Mouse (Mus musculus) erythroblast, adult 5-6 weeks (primary cell): ENCODE results near the gene Ch25h. TPM values are rescaled to one million over a fixed set of nuclear protein-coding genes. Genes with fewer than 3 reads are reported as not detected.

Experiments
- ATAC-seq: replicated peaks from 2 replicates; pipeline ENCODE4 v1.8.0; 2016; ENCODE audit warnings: moderate number of reproducible peaks, mild to moderate bottlenecking, moderate TSS enrichment, inconsistent platforms; ENCODE audit not compliant: poor library complexity, low FRiP score, severe bottlenecking
- total RNA-seq, 2 experiments: library from RNA; stranded (forward) in 1 of 2; stranded (reverse) in 1 of 2; fragments of 150-400 nt in 1 of 2; fragments of 200-764, 138-1000 nt in 1 of 2; gene quantifications; 2 replicates each; pipeline versions ENCODE4 v1.2.3 to v1.2.4; 2015 to 2017; ENCODE audit warnings: low replicate concordance in 2 of 2

The Ch25h gene
- not detected in 2 replicates for total RNA-seq (2015; ENCODE audit: low replicate concordance)
- not detected in 2 replicates for total RNA-seq (2017; ENCODE audit: low replicate concordance)

DNA sequence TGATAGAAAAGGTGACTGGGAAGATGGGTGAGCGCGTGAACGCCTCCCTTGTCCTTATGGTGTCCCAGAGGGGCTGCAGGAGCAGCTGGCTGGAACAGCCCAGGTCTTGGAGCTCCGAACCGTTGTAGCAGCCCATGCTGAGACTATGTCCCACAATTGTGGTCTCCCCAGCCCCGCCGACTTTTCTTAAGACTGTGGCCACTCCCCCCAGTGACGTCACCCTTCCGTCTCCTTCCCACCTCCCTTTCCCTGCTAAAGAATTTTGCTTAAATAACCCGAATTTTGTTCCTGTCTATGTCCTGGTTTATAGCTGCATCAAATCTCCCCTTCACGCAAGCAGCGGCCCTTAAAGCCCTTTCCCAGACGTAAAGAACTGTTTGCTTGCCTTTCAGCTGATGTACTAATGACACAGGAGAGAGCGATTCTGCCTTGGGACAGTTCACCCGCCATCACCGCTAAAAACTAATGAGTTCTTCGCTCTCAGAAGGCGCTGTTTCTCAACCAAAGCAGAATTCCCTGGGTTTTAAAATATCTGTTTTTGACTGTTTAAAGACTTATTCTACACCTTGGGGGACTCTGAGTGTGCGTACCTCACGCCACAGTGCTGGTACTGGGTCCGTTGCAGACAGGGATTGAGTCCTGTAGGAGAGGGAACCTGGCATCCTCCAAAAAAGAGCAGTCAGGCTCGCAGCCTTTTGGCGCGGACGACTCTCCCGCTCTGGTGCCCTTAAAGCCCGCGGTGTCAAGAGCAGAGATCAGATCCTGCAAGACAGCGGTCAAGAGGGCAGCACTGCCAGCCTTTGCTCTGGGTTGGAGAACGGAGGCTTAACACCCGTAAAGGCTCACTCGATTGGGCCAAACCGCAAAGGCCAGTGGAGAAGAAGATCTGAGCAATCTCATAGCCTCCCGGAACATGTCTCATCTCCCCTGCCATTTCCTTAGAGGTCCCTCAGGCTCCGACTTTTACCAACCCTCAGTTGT, at the start of gene Ch25h:
Ch25h (minus strand) TSS at position 174 of the 981 bp plus-strand sequence.
- no peak for ATAC-seq

DNA sequence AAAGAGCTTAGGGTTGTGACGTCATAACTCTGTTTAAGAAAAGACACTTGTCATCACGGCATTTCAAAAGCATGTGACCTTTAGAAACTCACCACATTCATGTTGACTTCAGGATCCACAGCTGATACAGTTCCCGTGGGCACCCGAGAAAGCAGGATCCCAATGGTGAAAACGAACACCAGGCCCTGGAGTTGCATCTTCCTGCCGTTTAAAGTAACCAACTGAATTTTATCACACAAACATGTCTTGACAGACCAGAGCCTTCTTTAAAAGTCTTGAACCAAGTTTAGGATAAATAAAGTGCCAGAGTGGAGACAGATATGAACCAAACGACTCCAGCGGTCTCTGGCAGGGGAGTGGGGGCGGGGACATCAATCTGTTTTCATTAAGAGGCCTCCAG, 49.7 kb upstream of the Ch25h start:
- no peak for ATAC-seq

DNA sequence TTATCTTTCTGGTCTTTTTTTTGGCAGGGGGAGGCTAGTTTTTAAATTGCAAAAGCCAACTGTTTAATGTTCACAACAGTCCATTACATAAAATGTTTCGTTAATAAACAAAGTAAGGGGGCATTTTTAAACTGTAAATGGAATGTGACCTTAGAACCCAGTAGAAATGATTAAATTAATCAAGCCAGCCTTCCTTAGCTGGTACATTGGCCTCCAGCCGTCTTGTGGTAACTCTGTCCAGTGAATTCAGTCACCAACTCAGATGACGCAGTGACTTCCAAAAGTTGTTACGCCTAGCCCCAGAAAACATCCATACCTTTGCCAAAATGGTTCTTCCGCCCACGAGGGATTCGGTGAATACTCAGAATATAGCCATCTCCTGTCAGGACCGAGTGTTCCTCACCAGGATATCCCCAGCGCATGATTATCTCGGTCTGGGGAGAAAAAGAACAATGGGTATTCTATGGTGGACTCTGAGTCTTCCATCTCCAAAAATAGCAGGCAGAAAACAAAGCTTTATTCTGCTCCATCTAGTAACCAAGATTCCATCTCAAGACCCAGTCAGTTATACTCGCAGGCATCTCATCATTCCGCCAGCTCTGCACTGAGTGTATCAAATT, 48.3 kb upstream of the Ch25h start:
- ATAC-seq, result no peak

DNA sequence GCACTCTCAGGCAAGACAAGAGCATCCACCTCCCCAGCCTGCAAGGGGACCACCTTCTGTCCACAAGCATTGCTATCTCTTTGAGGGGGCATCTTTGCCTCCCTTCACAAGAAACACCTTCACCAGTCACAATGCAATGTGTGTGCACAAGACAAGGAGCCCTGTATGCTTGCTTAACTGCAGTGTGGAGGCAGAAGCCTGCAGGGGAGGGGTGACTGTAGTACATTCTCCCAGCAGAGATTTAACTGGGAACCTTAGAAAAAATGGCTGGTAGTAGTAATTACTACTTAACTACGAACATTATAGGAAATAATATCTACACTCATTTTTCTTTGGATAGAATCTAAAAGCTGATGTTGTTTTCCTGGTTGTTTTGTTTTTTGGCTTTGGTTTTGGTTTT, 47.0 kb upstream of the Ch25h start:
- no peak for ATAC-seq

DNA sequence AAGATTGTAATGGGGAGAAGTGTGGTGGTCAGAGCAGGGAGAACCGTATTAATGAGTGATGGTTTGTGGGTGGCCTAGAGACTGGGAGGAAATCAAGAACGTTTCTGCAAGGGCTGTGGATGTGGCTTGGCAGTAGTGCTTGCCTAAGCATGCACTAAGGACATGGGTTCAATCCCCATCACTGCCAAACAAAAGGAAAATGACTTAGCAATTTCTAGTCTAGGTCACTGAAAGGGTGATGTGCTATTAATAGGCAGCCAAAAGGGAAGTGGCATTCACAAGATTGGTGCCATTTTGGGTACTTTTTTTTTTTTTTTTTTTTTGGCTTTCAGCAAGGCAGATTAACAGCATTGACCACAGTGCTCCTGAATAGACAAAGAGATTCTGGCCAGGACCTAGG, 46.4 kb upstream of the Ch25h start:
- no peak for ATAC-seq

DNA sequence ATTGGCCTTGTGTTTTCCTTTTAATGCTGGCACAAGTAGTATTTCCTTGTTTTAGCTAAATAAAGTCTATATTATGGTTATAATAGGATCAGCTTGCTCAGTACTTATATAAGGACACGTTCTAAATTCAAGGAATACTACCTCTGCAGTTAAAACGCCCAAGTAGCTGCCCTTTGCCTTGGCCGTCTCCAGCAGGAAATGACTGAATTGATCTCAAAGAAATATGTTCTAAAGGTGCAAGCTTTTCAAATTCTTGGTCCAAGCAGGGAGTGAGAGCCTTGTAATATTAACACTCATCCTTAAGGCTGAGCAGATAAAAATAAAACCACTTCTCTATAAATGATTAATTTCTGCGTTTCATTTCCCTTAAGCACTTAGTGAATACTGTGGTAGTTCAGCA, 45.1 kb upstream of the Ch25h start:
- no peak for ATAC-seq

DNA sequence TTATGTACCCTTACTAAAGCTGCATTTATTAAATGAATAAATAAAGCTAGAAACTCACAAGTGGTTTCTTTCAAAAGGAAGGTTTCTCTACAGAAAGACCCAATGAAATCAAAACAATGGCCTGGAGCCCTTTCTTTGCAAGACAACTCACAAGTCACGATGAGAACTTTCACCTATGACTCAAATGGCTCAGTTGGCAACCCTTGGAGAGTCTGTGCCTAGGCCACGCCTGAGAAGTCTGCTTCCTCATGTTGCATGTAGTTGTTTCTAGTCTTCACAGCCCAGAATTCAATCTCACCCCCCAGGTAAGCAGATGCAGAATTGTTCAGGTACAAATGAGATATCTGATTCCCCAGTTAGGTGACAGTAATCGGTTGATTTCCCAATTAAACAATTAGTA, 44.7 kb upstream of the Ch25h start:
- no peak for ATAC-seq

DNA sequence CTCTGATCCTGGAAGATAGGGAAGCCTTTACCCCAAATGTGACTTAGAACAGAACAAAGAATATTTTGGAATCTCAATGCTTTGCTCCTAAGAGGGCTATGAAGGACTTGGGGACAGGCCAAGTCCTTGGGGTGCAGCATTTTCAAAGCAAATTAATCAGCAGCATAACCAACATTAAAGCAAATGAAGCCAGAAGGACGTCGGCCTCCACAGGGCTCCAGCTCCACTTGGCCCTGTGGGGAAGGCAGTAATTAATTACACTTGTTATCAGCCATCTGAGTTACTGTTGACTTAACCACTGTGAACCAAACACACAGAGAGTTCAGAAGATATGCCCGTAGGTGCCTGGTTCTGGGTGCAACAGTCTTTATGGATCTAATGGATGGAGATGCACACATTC, 43.8 kb upstream of the Ch25h start:
- ATAC-seq, result no peak

DNA sequence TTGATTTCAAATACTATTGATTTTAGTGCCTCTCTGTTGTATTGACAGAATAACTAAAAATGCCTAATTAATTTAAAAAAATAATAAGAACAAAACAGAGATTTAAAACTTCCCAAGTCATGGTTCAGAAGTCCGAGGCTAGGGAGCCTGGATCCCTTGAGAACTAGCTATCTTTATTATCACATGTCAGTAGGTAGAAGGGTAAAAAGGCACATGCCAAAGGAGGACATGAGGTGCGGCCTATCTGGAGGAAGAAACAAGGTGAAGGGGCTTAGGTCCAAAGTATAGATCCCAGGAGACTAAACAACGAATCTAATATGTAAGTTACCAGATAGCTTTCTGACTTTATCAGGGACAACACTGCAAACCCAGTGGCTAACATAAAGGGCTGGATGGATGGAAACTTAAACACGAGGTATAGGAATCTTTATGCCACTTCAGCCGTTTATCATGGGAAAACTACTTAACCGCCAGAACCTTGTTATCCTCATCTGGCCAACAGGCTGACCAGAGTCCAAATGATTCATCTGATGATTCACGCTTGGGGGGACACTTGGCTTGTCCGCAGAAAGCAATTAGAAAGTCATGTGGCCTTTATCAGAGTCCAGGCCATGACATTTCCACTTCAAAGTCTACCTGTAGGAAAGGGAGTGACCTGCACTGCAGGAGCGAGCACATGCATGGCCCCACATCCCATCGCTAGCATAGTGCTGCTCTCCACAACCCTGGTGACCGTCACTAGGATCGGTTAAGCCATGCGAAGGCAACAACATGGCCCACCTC, 43.0 kb upstream of the Ch25h start:
- no peak for ATAC-seq

DNA sequence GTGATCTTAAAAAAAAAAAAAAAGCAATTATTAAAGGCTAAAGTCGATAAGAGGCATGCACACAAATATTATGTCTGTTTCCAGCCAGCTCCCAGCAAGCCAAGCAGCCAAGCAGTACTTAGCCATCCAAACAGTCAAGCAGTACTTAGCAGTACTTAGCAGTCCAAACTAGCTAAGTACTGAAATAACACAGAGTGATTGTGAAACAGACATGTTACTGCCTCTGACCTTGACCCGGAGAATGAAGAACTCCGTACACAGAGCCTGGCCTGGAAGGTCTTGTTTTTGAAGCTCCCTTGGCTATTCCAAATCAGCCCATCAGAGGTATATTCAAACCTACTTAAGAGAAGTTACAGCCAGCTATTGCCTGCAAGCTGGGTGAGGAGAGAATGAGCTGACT, 42.2 kb upstream of the Ch25h start:
- ATAC-seq, result no peak

DNA sequence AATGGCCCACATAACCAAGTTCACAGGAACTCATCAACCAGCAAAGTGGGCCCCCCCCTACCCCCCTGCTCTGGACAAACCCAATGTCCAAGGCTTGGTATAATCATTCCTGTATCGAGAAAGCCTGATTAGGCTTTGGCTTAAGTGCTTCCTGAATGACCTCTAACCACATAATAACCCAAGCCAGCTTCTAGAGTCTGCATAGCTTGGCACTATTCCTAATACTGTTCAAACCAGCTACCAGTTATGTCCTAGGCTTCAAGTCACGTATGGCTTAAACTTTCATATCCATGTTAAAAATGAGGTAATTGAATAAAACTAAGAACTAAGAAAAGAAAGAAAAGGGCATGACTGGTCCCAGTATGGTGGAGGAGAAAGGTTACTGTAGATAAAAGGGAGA, 41.4 kb upstream of the Ch25h start:
- no peak for ATAC-seq

DNA sequence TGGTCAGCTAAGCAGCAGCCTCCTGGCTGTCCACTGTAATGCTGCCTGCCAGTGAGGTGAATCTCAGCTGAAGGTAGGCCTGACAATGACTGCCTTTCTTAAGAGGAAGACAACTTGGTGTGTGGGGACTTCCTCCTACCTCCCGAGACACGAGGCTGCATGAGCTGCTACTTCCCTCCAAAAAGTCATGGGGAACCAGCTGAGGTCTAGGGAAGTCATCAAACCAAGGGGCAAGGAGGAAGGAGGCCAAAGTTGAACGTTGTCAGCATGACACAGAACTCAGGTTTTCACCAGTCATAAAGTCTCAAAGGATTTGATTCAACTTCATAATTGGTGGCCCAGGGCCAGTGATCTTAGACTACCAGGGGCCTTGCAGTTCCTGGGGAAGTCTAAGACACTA, 40.7 kb upstream of the Ch25h start:
- ATAC-seq, result no peak

DNA sequence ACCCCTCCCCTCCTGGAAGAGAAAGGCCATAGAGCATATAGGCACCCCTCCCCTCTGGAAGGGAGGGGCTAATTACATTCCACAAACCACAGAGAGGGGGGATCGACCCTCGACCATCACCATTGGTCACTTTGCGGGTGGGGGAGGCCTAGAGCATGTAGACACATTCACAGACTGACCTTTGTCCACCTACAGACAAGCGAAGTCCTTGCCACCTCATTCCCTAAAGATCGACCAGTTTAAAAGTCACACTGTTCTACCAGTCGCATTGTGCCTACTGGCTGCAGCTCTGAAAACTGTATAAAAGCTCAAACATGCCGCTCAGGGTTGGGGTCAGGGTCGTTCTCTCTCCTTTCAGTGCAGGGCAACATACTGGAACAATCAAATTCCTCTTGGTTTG, 36.6 kb upstream of the Ch25h start:
- no peak for ATAC-seq

DNA sequence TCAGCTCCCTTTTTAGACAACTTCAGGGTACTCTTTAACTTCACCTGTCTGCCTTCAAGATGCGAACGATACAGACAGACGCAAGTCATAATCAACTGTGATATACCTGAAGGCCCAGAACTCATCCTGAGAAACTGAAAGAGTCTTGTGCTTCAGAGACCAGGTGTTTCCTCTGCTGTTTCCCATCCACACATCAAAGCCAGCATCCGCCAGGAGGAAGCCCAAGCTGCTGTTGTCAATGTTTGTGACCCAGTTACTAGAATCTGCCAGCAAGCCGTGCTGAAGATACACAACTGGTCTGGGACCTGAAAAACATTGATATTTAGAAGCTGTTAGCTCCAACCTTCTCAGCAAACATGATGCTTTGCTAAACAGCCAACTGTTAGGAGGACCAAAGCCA, 35.8 kb upstream of the Ch25h start:
- no peak for ATAC-seq

DNA sequence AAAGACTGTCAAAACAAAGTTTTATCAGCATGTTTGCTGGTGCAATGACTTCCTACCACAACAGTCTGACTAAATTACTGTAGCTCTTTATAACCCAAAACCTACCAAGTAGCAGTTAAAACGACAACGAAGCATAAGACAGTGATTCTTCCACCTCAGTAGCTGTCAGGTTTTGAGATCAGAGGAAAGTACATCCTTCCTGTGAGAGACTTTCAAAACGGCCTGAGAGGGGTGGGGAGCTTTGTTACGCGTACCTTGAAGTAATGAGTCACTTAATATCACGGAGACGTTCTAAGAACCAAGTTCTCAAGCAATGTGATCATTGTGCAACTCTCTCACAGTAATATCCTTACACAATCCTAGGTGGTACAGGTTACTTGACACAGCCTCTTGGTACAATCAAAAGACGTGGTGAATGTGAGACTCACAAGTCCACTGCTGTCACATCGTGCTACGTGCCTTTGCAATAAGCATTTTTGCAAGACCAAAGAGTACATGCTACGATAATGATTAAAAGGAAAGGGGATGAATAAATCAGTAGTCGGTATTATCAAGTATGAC, 30.3 kb upstream of the Ch25h start:
- ATAC-seq, result no peak

DNA sequence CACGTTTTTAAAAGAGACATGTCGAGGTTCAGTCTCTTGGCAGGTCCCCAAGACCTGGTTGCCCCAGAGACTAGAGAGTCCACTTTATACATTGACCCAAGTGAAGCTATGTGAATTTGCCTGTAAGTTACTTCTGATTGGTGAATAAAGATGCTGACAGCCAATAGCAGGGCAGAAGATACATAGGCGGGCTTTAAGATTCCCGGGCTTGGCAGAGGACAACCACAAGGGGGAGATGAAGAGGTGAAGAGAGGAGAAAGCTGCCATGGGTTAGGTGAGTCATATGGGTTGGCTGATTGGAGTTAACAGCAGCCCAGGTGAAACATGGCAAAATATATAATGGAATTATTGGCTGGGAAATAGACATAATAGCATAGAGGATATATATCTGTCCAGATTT, 25.8 kb upstream of the Ch25h start:
- ATAC-seq, result peak; percentile 93

DNA sequence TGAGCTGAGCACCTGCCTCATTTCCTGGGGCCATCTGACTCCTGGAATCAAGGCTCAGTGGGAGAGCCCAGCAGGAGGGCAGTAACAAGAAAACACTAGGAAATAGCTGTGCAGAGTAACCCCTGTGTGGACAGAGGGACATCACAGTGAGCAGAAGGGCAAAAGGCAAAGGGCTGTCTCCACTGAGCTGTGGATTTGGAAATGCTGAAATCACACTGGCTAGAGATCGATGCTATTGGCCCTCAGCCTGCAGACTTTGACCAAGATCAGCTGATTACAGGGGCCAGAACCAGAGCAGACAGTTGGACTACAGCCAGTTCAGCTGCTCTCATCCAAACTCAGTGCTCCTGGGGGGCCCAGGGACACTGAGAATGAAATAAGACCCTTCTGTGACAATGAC, 21.4 kb upstream of the Ch25h start:
- ATAC-seq, result no peak

DNA sequence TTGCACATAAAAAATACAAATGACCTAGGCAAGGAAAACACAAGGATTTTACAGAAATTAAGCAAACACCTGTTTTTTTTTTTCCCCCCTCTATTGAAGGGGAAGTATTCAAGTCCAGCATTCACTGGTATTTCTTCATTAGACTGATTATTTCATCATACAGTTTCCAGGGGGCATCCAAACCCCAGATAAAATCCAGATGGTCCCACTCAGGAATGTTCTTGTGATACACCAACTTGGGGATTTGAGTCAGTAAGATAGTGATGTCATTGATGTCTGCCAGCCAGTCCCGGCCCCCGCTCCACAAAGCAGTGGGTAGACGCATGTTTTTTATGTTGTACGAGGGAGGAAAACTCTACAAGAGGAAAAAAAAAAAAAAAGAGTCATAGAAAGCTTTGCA, 18.9 kb upstream of the Ch25h start:
- no peak for ATAC-seq

DNA sequence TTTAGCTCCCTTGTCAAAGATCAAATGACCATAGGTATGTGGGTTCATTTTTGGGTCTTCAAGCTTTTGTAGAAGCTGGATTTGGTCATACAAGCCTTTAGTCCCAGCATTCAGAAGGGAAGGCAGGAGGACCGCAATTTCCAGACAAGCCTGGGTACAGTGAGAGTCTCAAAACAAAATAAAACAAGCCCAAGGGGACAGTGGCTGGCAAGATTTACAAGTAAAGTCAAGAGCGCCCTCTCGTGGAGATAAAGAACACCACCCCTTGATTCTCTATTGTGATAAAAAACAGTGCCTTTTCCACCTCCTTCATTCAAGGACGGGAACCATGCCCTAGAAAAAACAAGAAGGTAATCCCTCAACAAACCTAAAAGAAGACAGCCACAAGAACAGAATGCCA, 8.6 kb upstream of the Ch25h start:
- no peak for ATAC-seq
